Mouse (Mus musculus) heart, embryonic 12.5 days (tissue): Measurements from ENCODE around the gene Zdhhc23. TPM values are rescaled to one million over a fixed set of nuclear protein-coding genes. Genes with fewer than 3 reads are reported as not detected.

Experiments
- ATAC-seq: fragments of 200-750 bp; cut with Nextera tagmentation; 2 replicates; pipeline ENCODE4 v1.8.0; 2017; ENCODE audit warnings: moderate TSS enrichment, moderate library complexity; ENCODE audit not compliant: insufficient number of reproducible peaks, low FRiP score
- H3K27ac ChIP-seq: fragments of 300-500 bp; sonication (generic); 2 replicates; pipeline ENCODE4 v1.5.1; 2016; ENCODE audit warnings: mild to moderate bottlenecking, moderate library complexity; ENCODE audit not compliant: poor library complexity, severe bottlenecking
- H3K27me3 ChIP-seq: fragments of 300-500 bp; sonication (generic); replicated peaks from 2 replicates; pipeline ENCODE4 v1.6.1; 2016; ENCODE audit warnings: mild to moderate bottlenecking, moderate library complexity
- H3K36me3 ChIP-seq: fragments of 300-500 bp; sonication (generic); 2 replicates; pipeline ENCODE4 v1.6.1; 2016; ENCODE audit warnings: mild to moderate bottlenecking, moderate library complexity
- H3K4me1 ChIP-seq: fragments of 300-500 bp; sonication (generic); replicated peaks from 2 replicates; pipeline ENCODE4 v1.6.1; 2016; ENCODE audit warnings: mild to moderate bottlenecking
- H3K4me2 ChIP-seq: fragments of 300-500 bp; sonication (generic); 2 replicates; pipeline ENCODE4 v1.6.1; 2016; ENCODE audit warnings: mild to moderate bottlenecking, moderate library complexity
- H3K4me3 ChIP-seq: fragments of 300-500 bp; sonication (generic); 2 replicates; pipeline ENCODE4 v1.5.1; 2016; ENCODE audit warnings: mild to moderate bottlenecking
- H3K9ac ChIP-seq: fragments of 300-500 bp; sonication (generic); 2 replicates; pipeline ENCODE4 v1.6.1; 2016; ENCODE audit warnings: mild to moderate bottlenecking, moderate library complexity
- H3K9me3 ChIP-seq: fragments of 300-500 bp; sonication (generic); replicated peaks from 2 replicates; pipeline ENCODE4 v1.6.1; 2016; ENCODE audit warnings: mild to moderate bottlenecking, moderate library complexity
- WGBS: fragments of 180-500 bp; shearing (Covaris S2); methylation state at CpG from one replicate; pipeline ENCODE4 v1.1.7; 2016; 5-methylcytosine and 5-hydroxymethylcytosine counted together
- polyA plus RNA-seq: library from polyadenylated mRNA; unstranded; fragments of >200 nt; fragmentation: Nextera tagmentation; extraction: Ambion mirVana; gene quantifications from 2 replicates; pipeline ENCODE4 v1.2.1, GENCODE M21; 2016

The Zdhhc23 gene
- polyA plus RNA-seq, 1 experiment from 2014 or later: 2.2 TPM

GRCm38 (mm10) chr16:43999541-43999940 lies 19.9 kb upstream of the Zdhhc23 start:
- Histone ChIP-seq H3K4me3 (no peak overlapping the region), H3K27me3 (no peaks in the 10 kb centered on the region), H3K36me3 (peaks cover 5% of the 10 kb centered on the region; the same call in 1 of the 2 replicates), H3K4me1 (no peaks in the 10 kb centered on the region), H3K9ac (no peak overlapping the region), H3K4me2 (no peak overlapping the region), H3K27ac (no peak overlapping the region), H3K9me3 (no peaks in the 10 kb centered on the region)
- WGBS: 85% methylated on average over 5 of the region's 5 CpGs
- ATAC-seq: no peak

GRCm38 (mm10) chr16:43999111-43999510 lies 19.5 kb upstream of the Zdhhc23 start:
- Histone ChIP-seq H3K36me3 (0 out of 2 replicates have a peak, but pooled peaks cover 3% of the 10 kb centered on the region), H3K27me3 (no peaks in the 10 kb centered on the region), H3K9me3 (no peaks in the 10 kb centered on the region), H3K4me1 (no peaks in the 10 kb centered on the region), H3K4me2 (no peak overlapping the region), H3K27ac (no peak overlapping the region), H3K9ac (no peak overlapping the region), H3K4me3 (no peak overlapping the region)
- 79% methylated on average over 8 of the region's 8 CpGs for WGBS
- no peak for ATAC-seq

GRCm38 (mm10) chr16:43994623-43995022 lies 15.0 kb upstream of the Zdhhc23 start:
- 78% methylated on average over 3 of the region's 3 CpGs for WGBS
- no peak overlapping the region for H3K27ac ChIP-seq
- H3K9me3 ChIP-seq: no peaks in the 10 kb centered on the region

GRCm38 (mm10) chr16:43986299-43986698 lies 6.7 kb upstream of the Zdhhc23 start:
- H3K27ac ChIP-seq: no peak overlapping the region
- H3K4me1 ChIP-seq: no peaks in the 10 kb centered on the region
- H3K36me3 ChIP-seq: peaks cover 4% of the 10 kb centered on the region; the same call in 1 of the 2 replicates
- no peak overlapping the region for H3K9ac ChIP-seq
- 81% methylated on average over 4 of the region's 4 CpGs for WGBS
- H3K4me3 ChIP-seq: no peak overlapping the region
- no peaks in the 10 kb centered on the region for H3K9me3 ChIP-seq
- no peak for ATAC-seq
- H3K27me3 ChIP-seq: no peaks in the 10 kb centered on the region
- no peak overlapping the region for H3K4me2 ChIP-seq

More at GRCm38 (mm10) chr16:43994623-43995022, 15.0 kb upstream of the Zdhhc23 start:
- no peak for ATAC-seq
- H3K4me1 ChIP-seq: no peaks in the 10 kb centered on the region
- no peak overlapping the region for H3K9ac ChIP-seq
- H3K4me3 ChIP-seq: no peak overlapping the region
- no peak overlapping the region for H3K4me2 ChIP-seq
- no peaks in the 10 kb centered on the region for H3K36me3 ChIP-seq
- no peaks in the 10 kb centered on the region for H3K27me3 ChIP-seq

- Histone ChIP-seq H3K4me1 (peaks cover 9% of the 10 kb centered on the region), H3K4me2 (peak overlapping the region; percentile 100), H3K9me3 (no peaks in the 10 kb centered on the region), H3K36me3 (no peaks in the 10 kb centered on the region), H3K27me3 (peaks cover 15% of the 10 kb centered on the region), H3K9ac (peak overlapping the region; percentile 67), H3K27ac (no peak overlapping the region), H3K4me3 (peak overlapping the region; percentile 69)
- ATAC-seq: no peak
- WGBS: 21% methylated on average over 9 of the region's 9 CpGs
Observed at GRCm38 (mm10) chr16:43980110-43980609, 569 bp upstream of the Zdhhc23 start.

- Histone ChIP-seq H3K9me3 (no peaks in the 10 kb centered on the region), H3K36me3 (no peaks in the 10 kb centered on the region), H3K27ac (no peak overlapping the region), H3K27me3 (peaks cover 15% of the 10 kb centered on the region), H3K4me2 (peak overlapping the region; percentile 100), H3K4me3 (peak overlapping the region; percentile 69), H3K4me1 (peaks cover 9% of the 10 kb centered on the region), H3K9ac (peak overlapping the region; percentile 67)
- ATAC-seq: no peak
- whole genome bisulfite sequencing: 23% methylated on average over 7 of the region's 7 CpGs
Observed at GRCm38 (mm10) chr16:43979010-43979327, 622 bp downstream of the Zdhhc23 start.

- no peak for ATAC-seq
- WGBS: 78% methylated on average over 22 of the region's 22 CpGs
- no peak overlapping the region for H3K4me3 ChIP-seq
Observed at GRCm38 (mm10) chr16:43973606-43974220, 5.9 kb downstream of the Zdhhc23 start.

GRCm38 (mm10) chr16:43973147-43973546 lies 6.4 kb downstream of the Zdhhc23 start:
- H3K36me3 ChIP-seq: no peaks in the 10 kb centered on the region
- no peak for ATAC-seq
- H3K9me3 ChIP-seq: no peaks in the 10 kb centered on the region
- 85% methylated on average over 11 of the region's 11 CpGs for WGBS
- H3K4me2 ChIP-seq: no peak overlapping the region
- H3K9ac ChIP-seq: no peak overlapping the region
- no peak overlapping the region for H3K4me3 ChIP-seq
- no peaks in the 10 kb centered on the region for H3K4me1 ChIP-seq
- H3K27me3 ChIP-seq: peaks cover 7% of the 10 kb centered on the region
- no peak overlapping the region for H3K27ac ChIP-seq

More at GRCm38 (mm10) chr16:43973606-43974220, 5.9 kb downstream of the Zdhhc23 start:
- no peaks in the 10 kb centered on the region for H3K36me3 ChIP-seq
- no peaks in the 10 kb centered on the region for H3K9me3 ChIP-seq
- H3K4me1 ChIP-seq: 0 out of 2 replicates have a peak, but pooled peaks cover under 1% of the 10 kb centered on the region
- no peak overlapping the region for H3K4me2 ChIP-seq
- H3K9ac ChIP-seq: no peak overlapping the region
- H3K27me3 ChIP-seq: peaks cover 7% of the 10 kb centered on the region
- no peak overlapping the region for H3K27ac ChIP-seq

- WGBS: 86% methylated on average over 2 of the region's 2 CpGs
- H3K9me3 ChIP-seq: no peaks in the 10 kb centered on the region
Observed at GRCm38 (mm10) chr16:43972391-43972790, 7.2 kb downstream of the Zdhhc23 start.

GRCm38 (mm10) chr16:43971741-43972140 lies 7.8 kb downstream of the Zdhhc23 start:
- Histone ChIP-seq H3K9ac (no peak overlapping the region), H3K4me2 (no peak overlapping the region), H3K27me3 (peaks cover 7% of the 10 kb centered on the region; the same call in 1 of the 2 replicates), H3K4me1 (no peaks in the 10 kb centered on the region), H3K36me3 (no peaks in the 10 kb centered on the region), H3K27ac (no peak overlapping the region), H3K4me3 (no peak overlapping the region), H3K9me3 (no peaks in the 10 kb centered on the region)
- ATAC-seq: no peak
- WGBS: 84% methylated on average over 9 of the region's 9 CpGs

More at GRCm38 (mm10) chr16:43972391-43972790, 7.2 kb downstream of the Zdhhc23 start:
- Histone ChIP-seq H3K9ac (no peak overlapping the region), H3K36me3 (no peaks in the 10 kb centered on the region), H3K27me3 (peaks cover 7% of the 10 kb centered on the region), H3K4me2 (no peak overlapping the region), H3K4me3 (no peak overlapping the region), H3K4me1 (no peaks in the 10 kb centered on the region), H3K27ac (no peak overlapping the region)
- ATAC-seq: no peak

GRCm38 (mm10) chr16:43971189-43971588 lies 8.4 kb downstream of the Zdhhc23 start:
- Histone ChIP-seq H3K27me3 (peaks cover 2% of the 10 kb centered on the region; the same call in 1 of the 2 replicates), H3K4me1 (no peaks in the 10 kb centered on the region), H3K4me3 (no peak overlapping the region), H3K36me3 (no peaks in the 10 kb centered on the region), H3K9ac (no peak overlapping the region), H3K9me3 (no peaks in the 10 kb centered on the region), H3K4me2 (no peak overlapping the region), H3K27ac (no peak overlapping the region)
- no peak for ATAC-seq
- WGBS: 86% methylated on average over 11 of the region's 11 CpGs
